Mouse (Mus musculus): ENCODE measurements around the gene Itgb2.

- TF ChIP-seq CTCF (conservative IDR thresholded peaks at IDR 0.05; ENCODE audit: low read length), result no peak
- no peak for TF ChIP-seq NANOG (IDR thresholded peaks at IDR 0.05; ENCODE audit: borderline replicate concordance, low read length)
These were observed 76.8 kb downstream of the Itgb2 start for GRCm38 (mm10) chr10:77606855-77607254.

All from E14TG2a.4 (cell line).